Mouse (Mus musculus): ENCODE results near the gene Retnlg. TPM values are rescaled to one million over a fixed set of nuclear protein-coding genes. Genes with fewer than 3 reads are reported as not detected.
"Not testable (repeated sequence)": the region's sequence is repeated elsewhere in the genome, so short reads cannot be mapped to it uniquely, and the experiment has no call there.

Gene Retnlg
- total RNA-seq (2014; rRNA removed) (not detected in 2 replicates), polyA plus RNA-seq (2015; fragmentation: Nextera tagmentation; extraction: Ambion mirVana) (0.72 and 0.85 TPM in 2 replicates)

- 91% methylated on average over 4 of the region's 4 CpGs for WGBS
- Histone ChIP-seq H3K27ac (ENCODE audit: low read depth, low read length) (no peak within 1 kb of the TSS), H3K9me3 (ENCODE audit: low read length) (no peaks in the 10 kb centered on the region), H3K9ac (replicated peaks; ENCODE audit: low read length, poor library complexity, severe bottlenecking) (no peak within 1 kb of the TSS), H3K36me3 (ENCODE audit: insufficient read depth, low read length) (no peaks in the 10 kb centered on the region), H3K27me3 (ENCODE audit: insufficient read depth, low read length) (no peaks in the 10 kb centered on the region), H3K4me2 (ENCODE audit: low read depth, low read length, poor library complexity, severe bottlenecking) (no peak within 1 kb of the TSS), H3K4me3 (ENCODE audit: low read depth, low read length) (no peak within 1 kb of the TSS), H3K4me1 (ENCODE audit: insufficient read depth, low read length) (no peaks in the 10 kb centered on the region)
- ATAC-seq (ENCODE audit: low FRiP score) (no peak), DNase-seq (ENCODE audit: low spot score) (no peak)
- no peak for TF ChIP-seq CTCF (IDR thresholded peaks at IDR 0.05)
Observed at GRCm38 (mm10) chr16:48872321-48872720, at the start of gene Retnlg. TSS of gene Retnlg (plus strand) at chr16:48872621.

- 85% methylated on average over 3 of the region's 3 CpGs for WGBS
- TF ChIP-seq CTCF (IDR thresholded peaks at IDR 0.05): no peak
- no peak overlapping the region for H3K4me3 ChIP-seq (ENCODE audit: low read depth, low read length)
- H3K36me3 ChIP-seq (ENCODE audit: insufficient read depth, low read length): no peaks in the 10 kb centered on the region
- no peak overlapping the region for H3K4me2 ChIP-seq (ENCODE audit: low read depth, low read length, poor library complexity, severe bottlenecking)
- DNase-seq (ENCODE audit: low spot score) (no peak), ATAC-seq (ENCODE audit: low FRiP score) (no peak)
- no peak overlapping the region for H3K27ac ChIP-seq (ENCODE audit: low read depth, low read length)
- H3K9ac ChIP-seq (replicated peaks; ENCODE audit: low read length, poor library complexity, severe bottlenecking): no peak overlapping the region
- H3K9me3 ChIP-seq (ENCODE audit: low read length): no peaks in the 10 kb centered on the region
- H3K27me3 ChIP-seq (ENCODE audit: insufficient read depth, low read length): no peaks in the 10 kb centered on the region
- H3K4me1 ChIP-seq (ENCODE audit: insufficient read depth, low read length): no peaks in the 10 kb centered on the region
Observed at GRCm38 (mm10) chr16:48826474-48826873, 45.9 kb upstream of the Retnlg start.

GRCm38 (mm10) chr16:48827625-48828024, 44.8 kb upstream of the Retnlg start:
- ATAC-seq (ENCODE audit: low FRiP score): no peak
- 48% methylated on average over 1 of the region's 1 CpGs for WGBS
- H3K4me3 ChIP-seq (ENCODE audit: low read depth, low read length): no peak overlapping the region

GRCm38 (mm10) chr16:48829060-48829459, 43.4 kb upstream of the Retnlg start:
- 83% methylated on average over 4 of the region's 4 CpGs for WGBS

More at GRCm38 (mm10) chr16:48827625-48828024, 44.8 kb upstream of the Retnlg start:
- DNase-seq (ENCODE audit: low spot score): no peak
- no peaks in the 10 kb centered on the region for H3K27me3 ChIP-seq (ENCODE audit: insufficient read depth, low read length)
- no peaks in the 10 kb centered on the region for H3K36me3 ChIP-seq (ENCODE audit: insufficient read depth, low read length)
- H3K9ac ChIP-seq (replicated peaks; ENCODE audit: low read length, poor library complexity, severe bottlenecking): no peak overlapping the region
- H3K9me3 ChIP-seq (ENCODE audit: low read length): no peaks in the 10 kb centered on the region
- H3K4me1 ChIP-seq (ENCODE audit: insufficient read depth, low read length): no peaks in the 10 kb centered on the region
- no peak overlapping the region for H3K27ac ChIP-seq (ENCODE audit: low read depth, low read length)
- H3K4me2 ChIP-seq (ENCODE audit: low read depth, low read length, poor library complexity, severe bottlenecking): no peak overlapping the region
- no peak for TF ChIP-seq CTCF (IDR thresholded peaks at IDR 0.05)

GRCm38 (mm10) chr16:48832055-48832454, 40.4 kb upstream of the Retnlg start:
- Histone ChIP-seq H3K27me3 (ENCODE audit: insufficient read depth, low read length) (no peaks in the 10 kb centered on the region), H3K36me3 (ENCODE audit: insufficient read depth, low read length) (no peaks in the 10 kb centered on the region), H3K4me3 (ENCODE audit: low read depth, low read length) (no peak overlapping the region), H3K4me1 (ENCODE audit: insufficient read depth, low read length) (no peaks in the 10 kb centered on the region), H3K27ac (ENCODE audit: low read depth, low read length) (no peak overlapping the region), H3K9ac (replicated peaks; ENCODE audit: low read length, poor library complexity, severe bottlenecking) (no peak overlapping the region), H3K9me3 (ENCODE audit: low read length) (no peaks in the 10 kb centered on the region), H3K4me2 (ENCODE audit: low read depth, low read length, poor library complexity, severe bottlenecking) (no peak overlapping the region)
- TF ChIP-seq CTCF (IDR thresholded peaks at IDR 0.05): no peak
- no peak for ATAC-seq (ENCODE audit: low FRiP score)
- WGBS: 92% methylated on average over 7 of the region's 8 CpGs
- DNase-seq (ENCODE audit: low spot score): no peak

More at GRCm38 (mm10) chr16:48829060-48829459, 43.4 kb upstream of the Retnlg start:
- H3K36me3 ChIP-seq (ENCODE audit: insufficient read depth, low read length): no peaks in the 10 kb centered on the region
- H3K4me1 ChIP-seq (ENCODE audit: insufficient read depth, low read length): no peaks in the 10 kb centered on the region
- H3K9ac ChIP-seq (replicated peaks; ENCODE audit: low read length, poor library complexity, severe bottlenecking): no peak overlapping the region
- TF ChIP-seq CTCF (IDR thresholded peaks at IDR 0.05): no peak
- H3K27ac ChIP-seq (ENCODE audit: low read depth, low read length): no peak overlapping the region
- no peak for ATAC-seq (ENCODE audit: low FRiP score)
- H3K9me3 ChIP-seq (ENCODE audit: low read length): no peaks in the 10 kb centered on the region
- H3K27me3 ChIP-seq (ENCODE audit: insufficient read depth, low read length): no peaks in the 10 kb centered on the region
- no peak for DNase-seq (ENCODE audit: low spot score)
- no peak overlapping the region for H3K4me2 ChIP-seq (ENCODE audit: low read depth, low read length, poor library complexity, severe bottlenecking)
- no peak overlapping the region for H3K4me3 ChIP-seq (ENCODE audit: low read depth, low read length)

- ATAC-seq (ENCODE audit: low FRiP score); H3K27me3 ChIP-seq (ENCODE audit: insufficient read depth, low read length); H3K4me1 ChIP-seq (ENCODE audit: insufficient read depth, low read length); H3K4me2 ChIP-seq (ENCODE audit: low read depth, low read length, poor library complexity, severe bottlenecking); H3K9me3 ChIP-seq (ENCODE audit: low read length); DNase-seq (ENCODE audit: low spot score); H3K4me3 ChIP-seq (ENCODE audit: low read depth, low read length); H3K9ac ChIP-seq (replicated peaks; ENCODE audit: low read length, poor library complexity, severe bottlenecking); H3K27ac ChIP-seq (ENCODE audit: low read depth, low read length); H3K36me3 ChIP-seq (ENCODE audit: insufficient read depth, low read length): not testable (repeated sequence)
- 67% methylated on average over 1 of the region's 1 CpGs for WGBS
Observed at GRCm38 (mm10) chr16:48833626-48834025, 38.8 kb upstream of the Retnlg start.

Measured in midbrain, postnatal 0 days (tissue).